Mouse (Mus musculus) ES-Bruce4 (cell line): ENCODE data around the gene Zkscan4.

Source experiments
- CTCF ChIP-seq: IDR thresholded peaks from one replicate; pipeline ENCODE4 v1.8.1; 2011; ENCODE audit warnings: low read depth, low read length
- EP300 ChIP-seq: IDR thresholded peaks from 2 replicates; pipeline ENCODE4 v1.6.1; 2011; ENCODE audit warnings: low read depth, low read length; ENCODE audit not compliant: insufficient read depth
- POLR2A ChIP-seq: IDR thresholded peaks from one replicate; pipeline ENCODE4 v1.8.1; 2011; ENCODE audit warnings: low read length; ENCODE audit not compliant: insufficient read depth

DNA sequence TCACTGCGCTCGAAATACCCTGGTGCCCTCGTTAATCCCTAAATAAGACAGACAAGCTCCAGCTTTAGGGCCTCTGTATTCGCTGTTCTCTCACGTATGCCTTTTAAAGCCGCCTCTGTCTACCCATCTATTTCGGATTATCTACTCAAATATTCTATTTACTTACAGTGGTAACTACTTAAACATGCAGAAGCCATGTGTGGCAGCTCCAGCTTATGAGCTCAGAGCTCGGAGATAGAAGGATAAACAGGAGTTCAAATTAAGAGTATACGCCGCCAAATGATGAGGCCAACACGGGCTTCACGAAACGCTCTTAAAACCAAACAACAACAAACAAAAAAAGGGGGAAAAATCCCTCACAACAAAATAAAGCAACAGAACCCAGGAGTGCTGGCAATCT, 25.7 kb upstream of the Zkscan4 start:
- TF ChIP-seq CTCF (no peak), POLR2A (no peak), EP300 (no peak)
